Mouse (Mus musculus) limb, embryonic 15.5 days (tissue): Measurements from ENCODE around the gene Rapgef2. TPM values are rescaled to one million over a fixed set of nuclear protein-coding genes. Genes with fewer than 3 reads are reported as not detected.

Experiments
- ATAC-seq: fragments of 200-750 bp; cut with Nextera tagmentation; 2 replicates; pipeline ENCODE4 v1.8.0; 2017; ENCODE audit warnings: low read depth, moderate TSS enrichment; ENCODE audit not compliant: insufficient number of reproducible peaks, low FRiP score, low TSS enrichment
- H3K27ac ChIP-seq: fragments of 300-500 bp; sonication (generic); 2 replicates; pipeline ENCODE4 v1.5.1; 2015; ENCODE audit warnings: moderate library complexity, mild to moderate bottlenecking, inconsistent platforms
- H3K27me3 ChIP-seq: fragments of 300-500 bp; sonication (generic); 2 replicates; pipeline ENCODE4 v1.6.1; 2015; ENCODE audit warnings: inconsistent platforms
- H3K36me3 ChIP-seq: fragments of 300-500 bp; sonication (generic); 2 replicates; pipeline ENCODE4 v1.6.1; 2015; ENCODE audit warnings: inconsistent platforms
- H3K4me1 ChIP-seq: fragments of 300-500 bp; sonication (generic); 2 replicates; pipeline ENCODE4 v1.6.1; 2015; ENCODE audit warnings: inconsistent platforms
- H3K4me2 ChIP-seq: fragments of 300-500 bp; sonication (generic); 2 replicates; pipeline ENCODE4 v1.6.1; 2015; ENCODE audit warnings: mild to moderate bottlenecking, inconsistent platforms
- H3K4me3 ChIP-seq: fragments of 300-500 bp; sonication (generic); 2 replicates; pipeline ENCODE4 v1.5.1; 2015; ENCODE audit warnings: mild to moderate bottlenecking, inconsistent platforms
- H3K9ac ChIP-seq: fragments of 300-500 bp; sonication (generic); 2 replicates; pipeline ENCODE4 v1.6.1; 2015; ENCODE audit warnings: inconsistent platforms
- H3K9me3 ChIP-seq: fragments of 300-500 bp; sonication (generic); 2 replicates; pipeline ENCODE4 v1.6.1; 2016; ENCODE audit warnings: inconsistent platforms
- WGBS: fragments of 180-500 bp; shearing (Covaris S2); methylation state at CpG from one replicate; pipeline ENCODE4 v1.1.7; 2015; 5-methylcytosine and 5-hydroxymethylcytosine counted together
- polyA plus RNA-seq: library from polyadenylated mRNA; unstranded; fragments of >200 nt; fragmentation: Nextera tagmentation; extraction: Ambion mirVana; gene quantifications from 2 replicates; pipeline ENCODE4 v1.2.1, GENCODE M21; 2015

Gene Rapgef2
- polyA plus RNA-seq, 1 experiment from 2014 or later, result 6.2 TPM

- WGBS, result 82% methylated on average over 2 of the region's 2 CpGs
- ATAC-seq, result no peak
Measured at GRCm38 (mm10) chr3:79106360-79106759, 180.0 kb downstream of the Rapgef2 start.

GRCm38 (mm10) chr3:79103604-79104003 is 182.7 kb downstream of the Rapgef2 start:
- Histone ChIP-seq H3K27me3 (no peaks in the 10 kb centered on the region), H3K9me3 (no peaks in the 10 kb centered on the region), H3K4me3 (no peak overlapping the region), H3K9ac (no peak overlapping the region), H3K4me2 (no peak overlapping the region), H3K36me3 (peaks cover 12% of the 10 kb centered on the region), H3K4me1 (no peaks in the 10 kb centered on the region), H3K27ac (no peak overlapping the region)
- WGBS, result 89% methylated on average over 9 of the region's 9 CpGs
- no peak for ATAC-seq

More at GRCm38 (mm10) chr3:79106360-79106759, 180.0 kb downstream of the Rapgef2 start:
- no peak overlapping the region for H3K27ac ChIP-seq
- H3K36me3 ChIP-seq, result peaks cover 11% of the 10 kb centered on the region
- no peaks in the 10 kb centered on the region for H3K4me1 ChIP-seq
- no peaks in the 10 kb centered on the region for H3K27me3 ChIP-seq
- H3K4me3 ChIP-seq, result no peak overlapping the region
- H3K4me2 ChIP-seq, result no peak overlapping the region
- H3K9me3 ChIP-seq, result no peaks in the 10 kb centered on the region
- H3K9ac ChIP-seq, result no peak overlapping the region

- Histone ChIP-seq H3K9ac (no peak overlapping the region), H3K4me2 (no peak overlapping the region), H3K27me3 (no peaks in the 10 kb centered on the region), H3K4me3 (no peak overlapping the region), H3K27ac (no peak overlapping the region), H3K9me3 (no peaks in the 10 kb centered on the region), H3K4me1 (no peaks in the 10 kb centered on the region), H3K36me3 (peaks cover 21% of the 10 kb centered on the region)
- ATAC-seq, result no peak
- WGBS, result 85% methylated on average over 6 of the region's 6 CpGs
Measured at GRCm38 (mm10) chr3:79101737-79102136, 184.6 kb downstream of the Rapgef2 start.

- H3K4me1 ChIP-seq, result no peaks in the 10 kb centered on the region
- H3K4me3 ChIP-seq, result no peak overlapping the region
- no peak for ATAC-seq
- WGBS, result 87% methylated on average over 7 of the region's 7 CpGs
- H3K36me3 ChIP-seq, result peaks cover 21% of the 10 kb centered on the region
- H3K9ac ChIP-seq, result no peak overlapping the region
- no peaks in the 10 kb centered on the region for H3K9me3 ChIP-seq
- H3K4me2 ChIP-seq, result no peak overlapping the region
- no peak overlapping the region for H3K27ac ChIP-seq
- no peaks in the 10 kb centered on the region for H3K27me3 ChIP-seq
Measured at GRCm38 (mm10) chr3:79100831-79101230, 185.5 kb downstream of the Rapgef2 start.

- Histone ChIP-seq H3K4me2 (no peak overlapping the region), H3K9me3 (no peaks in the 10 kb centered on the region), H3K4me1 (no peaks in the 10 kb centered on the region), H3K4me3 (no peak overlapping the region), H3K27ac (no peak overlapping the region), H3K9ac (no peak overlapping the region), H3K27me3 (no peaks in the 10 kb centered on the region), H3K36me3 (peaks cover 75% of the 10 kb centered on the region)
- WGBS, result 84% methylated on average over 7 of the region's 7 CpGs
- no peak for ATAC-seq
Measured at GRCm38 (mm10) chr3:79089091-79089490, 197.2 kb downstream of the Rapgef2 start.

GRCm38 (mm10) chr3:79088461-79088860 is 197.9 kb downstream of the Rapgef2 start:
- Histone ChIP-seq H3K36me3 (peaks cover 77% of the 10 kb centered on the region), H3K4me2 (no peak overlapping the region), H3K27ac (no peak overlapping the region), H3K4me1 (no peaks in the 10 kb centered on the region), H3K4me3 (no peak overlapping the region), H3K27me3 (no peaks in the 10 kb centered on the region), H3K9me3 (no peaks in the 10 kb centered on the region), H3K9ac (no peak overlapping the region)
- ATAC-seq, result no peak
- WGBS, result 88% methylated on average over 5 of the region's 5 CpGs

GRCm38 (mm10) chr3:79086282-79086681 is 200.0 kb downstream of the Rapgef2 start:
- Histone ChIP-seq H3K9me3 (no peaks in the 10 kb centered on the region), H3K4me1 (no peaks in the 10 kb centered on the region), H3K4me2 (no peak overlapping the region), H3K27ac (no peak overlapping the region), H3K4me3 (no peak overlapping the region), H3K27me3 (no peaks in the 10 kb centered on the region), H3K36me3 (peaks cover 77% of the 10 kb centered on the region), H3K9ac (no peak overlapping the region)
- no peak for ATAC-seq
- WGBS, result 82% methylated on average over 4 of the region's 4 CpGs

- Histone ChIP-seq H3K4me1 (no peaks in the 10 kb centered on the region), H3K4me3 (no peak overlapping the region), H3K9ac (no peak overlapping the region), H3K9me3 (no peaks in the 10 kb centered on the region), H3K27ac (no peak overlapping the region), H3K4me2 (no peak overlapping the region), H3K27me3 (no peaks in the 10 kb centered on the region), H3K36me3 (peaks cover 78% of the 10 kb centered on the region)
- WGBS, result 89% methylated on average over 3 of the region's 3 CpGs
- no peak for ATAC-seq
Measured at GRCm38 (mm10) chr3:79083881-79084280, 202.4 kb downstream of the Rapgef2 start.

GRCm38 (mm10) chr3:79083030-79083429 is 203.3 kb downstream of the Rapgef2 start:
- Histone ChIP-seq H3K27ac (no peak overlapping the region), H3K4me2 (no peak overlapping the region), H3K27me3 (no peaks in the 10 kb centered on the region), H3K4me1 (no peaks in the 10 kb centered on the region), H3K36me3 (peaks cover 83% of the 10 kb centered on the region), H3K9me3 (no peaks in the 10 kb centered on the region), H3K9ac (no peak overlapping the region), H3K4me3 (no peak overlapping the region)
- 93% methylated on average over 10 of the region's 10 CpGs for WGBS
- no peak for ATAC-seq

GRCm38 (mm10) chr3:79079076-79079475 is 207.2 kb downstream of the Rapgef2 start:
- H3K4me2 ChIP-seq, result no peak overlapping the region
- H3K4me1 ChIP-seq, result no peaks in the 10 kb centered on the region
- H3K27me3 ChIP-seq, result no peaks in the 10 kb centered on the region
- H3K27ac ChIP-seq, result no peak overlapping the region
- 90% methylated on average over 3 of the region's 3 CpGs for WGBS
- H3K9me3 ChIP-seq, result no peaks in the 10 kb centered on the region
- no peak overlapping the region for H3K4me3 ChIP-seq
- H3K36me3 ChIP-seq, result peaks cover 56% of the 10 kb centered on the region
- no peak for ATAC-seq
- no peak overlapping the region for H3K9ac ChIP-seq

- no peaks in the 10 kb centered on the region for H3K9me3 ChIP-seq
- no peaks in the 10 kb centered on the region for H3K4me1 ChIP-seq
- H3K36me3 ChIP-seq, result peaks cover 27% of the 10 kb centered on the region
- 90% methylated on average over 3 of the region's 3 CpGs for WGBS
- ATAC-seq, result no peak
- H3K9ac ChIP-seq, result no peak overlapping the region
- H3K4me3 ChIP-seq, result no peak overlapping the region
- H3K27me3 ChIP-seq, result no peaks in the 10 kb centered on the region
- H3K4me2 ChIP-seq, result no peak overlapping the region
- H3K27ac ChIP-seq, result no peak overlapping the region
Measured at GRCm38 (mm10) chr3:79074970-79075369, 211.3 kb downstream of the Rapgef2 start.

- 89% methylated on average over 13 of the region's 13 CpGs for WGBS
- no peaks in the 10 kb centered on the region for H3K4me1 ChIP-seq
- no peak overlapping the region for H3K9ac ChIP-seq
- no peak for ATAC-seq
- no peak overlapping the region for H3K27ac ChIP-seq
- H3K36me3 ChIP-seq, result peaks cover 32% of the 10 kb centered on the region
- H3K27me3 ChIP-seq, result no peaks in the 10 kb centered on the region
- H3K9me3 ChIP-seq, result no peaks in the 10 kb centered on the region
- H3K4me3 ChIP-seq, result no peak overlapping the region
- H3K4me2 ChIP-seq, result no peak overlapping the region
Measured at GRCm38 (mm10) chr3:79073541-79074244, 212.6 kb downstream of the Rapgef2 start.

GRCm38 (mm10) chr3:79071561-79071960 is 214.8 kb downstream of the Rapgef2 start:
- H3K27me3 ChIP-seq, result no peaks in the 10 kb centered on the region
- no peak overlapping the region for H3K4me3 ChIP-seq
- H3K9ac ChIP-seq, result no peak overlapping the region
- peaks cover 35% of the 10 kb centered on the region for H3K36me3 ChIP-seq
- no peak for ATAC-seq
- peak overlapping the region; percentile 33; the same call in 1 of the 2 replicates for H3K27ac ChIP-seq
- no peaks in the 10 kb centered on the region for H3K4me1 ChIP-seq
- WGBS, result 46% methylated on average over 5 of the region's 7 CpGs
- no peak overlapping the region for H3K4me2 ChIP-seq
- H3K9me3 ChIP-seq, result no peaks in the 10 kb centered on the region
